Mouse (Mus musculus) lung, postnatal 14 days (tissue): Measurements from ENCODE around the gene Sult4a1.
"Not testable (repeated sequence)": the region's sequence is repeated elsewhere in the genome, so short reads cannot be mapped to it uniquely, and the experiment has no call there.

Experiments
- DNase-seq: peaks from one replicate; pipeline ENCODE4 v3.0.0; 2021

The Sult4a1 gene

DNA sequence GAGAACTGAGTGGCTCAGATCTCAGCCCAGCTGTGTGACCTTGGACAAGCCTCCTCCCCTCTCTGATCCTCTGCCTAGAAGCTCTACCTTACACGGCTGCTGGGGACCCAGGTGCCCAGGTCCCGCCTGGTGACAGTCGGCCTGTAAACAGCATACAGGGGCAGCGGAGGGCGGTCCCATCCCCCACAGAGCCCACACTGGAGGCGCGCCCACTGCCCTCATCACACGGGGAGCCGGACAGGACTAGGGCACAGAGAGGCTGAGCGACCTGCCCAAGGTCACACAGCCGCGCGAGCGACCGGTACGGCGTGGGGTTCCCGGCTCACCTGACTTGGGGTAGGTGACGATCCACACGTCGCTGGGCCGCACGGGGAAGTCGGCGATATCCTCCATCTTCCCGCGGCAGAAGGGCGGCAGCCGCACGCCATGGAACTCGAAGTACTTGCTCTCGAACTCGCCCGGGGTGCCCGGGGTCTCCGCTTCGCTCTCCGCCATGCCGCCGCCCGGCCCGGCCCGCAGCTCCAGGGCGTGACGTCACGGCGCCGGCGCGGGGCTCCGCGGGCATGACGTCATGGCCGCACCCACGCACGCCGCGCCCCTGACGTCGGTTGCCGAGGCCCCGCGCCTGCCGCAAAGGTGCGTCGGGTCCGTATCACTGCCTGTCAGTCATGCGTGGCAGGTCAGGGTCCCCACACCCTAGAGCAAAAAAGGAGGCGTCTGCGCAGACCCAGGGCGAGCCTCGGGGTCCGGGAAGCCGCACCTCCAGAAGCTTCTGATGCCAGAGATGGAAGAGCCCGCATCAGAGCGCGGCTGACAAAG is at the start of gene Sult4a1:
Gene Sult4a1 (minus strand): TSS at position 650 of the 819 bp plus-strand sequence.
- no peak for DNase-seq

DNA sequence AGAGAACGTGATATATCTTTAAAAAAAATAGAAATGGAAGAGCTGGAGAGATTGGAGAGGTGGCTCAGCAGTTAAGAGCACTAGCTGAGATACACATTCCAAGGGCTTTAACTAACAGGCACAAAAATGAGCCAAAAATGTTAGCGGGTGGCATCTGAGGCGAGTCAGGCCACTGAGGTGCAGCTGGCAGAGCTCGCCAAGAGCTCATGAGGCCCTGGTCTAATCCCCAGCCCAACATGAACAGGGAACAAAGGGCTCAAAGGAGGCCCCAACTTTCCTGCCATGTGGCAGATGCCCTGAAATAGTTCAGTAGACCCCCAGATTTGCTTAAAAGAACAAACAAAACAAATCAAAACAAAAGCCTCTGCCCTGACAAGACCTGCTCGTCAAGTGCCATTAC is 35.4 kb upstream of the Sult4a1 start:
- DNase-seq = no peak

- DNase-seq = no peak
Measured at GRCm38 (mm10) chr15:84140109-84140508, 34.6 kb upstream of the Sult4a1 start.

DNA sequence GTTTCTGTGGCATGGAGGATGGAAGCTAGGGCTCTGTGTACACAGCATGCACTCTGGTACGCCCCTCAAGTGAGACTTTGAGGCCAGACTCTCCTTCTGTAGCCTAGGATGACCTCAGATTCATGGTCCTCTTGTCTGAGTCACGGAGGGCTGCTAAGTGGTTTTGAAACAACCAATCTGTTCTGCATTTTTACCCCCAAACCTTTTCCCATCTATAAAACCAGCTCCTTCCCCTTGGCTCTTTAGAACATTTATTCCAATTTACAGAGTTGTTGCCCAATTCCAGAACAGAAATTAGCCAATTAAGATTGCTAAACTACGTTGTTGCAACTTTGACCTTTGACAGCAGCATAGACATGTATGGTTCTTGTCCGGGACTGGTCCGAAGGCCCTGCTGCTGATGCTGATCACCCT is 34.0 kb upstream of the Sult4a1 start:
- DNase-seq = peak; percentile 7

DNA sequence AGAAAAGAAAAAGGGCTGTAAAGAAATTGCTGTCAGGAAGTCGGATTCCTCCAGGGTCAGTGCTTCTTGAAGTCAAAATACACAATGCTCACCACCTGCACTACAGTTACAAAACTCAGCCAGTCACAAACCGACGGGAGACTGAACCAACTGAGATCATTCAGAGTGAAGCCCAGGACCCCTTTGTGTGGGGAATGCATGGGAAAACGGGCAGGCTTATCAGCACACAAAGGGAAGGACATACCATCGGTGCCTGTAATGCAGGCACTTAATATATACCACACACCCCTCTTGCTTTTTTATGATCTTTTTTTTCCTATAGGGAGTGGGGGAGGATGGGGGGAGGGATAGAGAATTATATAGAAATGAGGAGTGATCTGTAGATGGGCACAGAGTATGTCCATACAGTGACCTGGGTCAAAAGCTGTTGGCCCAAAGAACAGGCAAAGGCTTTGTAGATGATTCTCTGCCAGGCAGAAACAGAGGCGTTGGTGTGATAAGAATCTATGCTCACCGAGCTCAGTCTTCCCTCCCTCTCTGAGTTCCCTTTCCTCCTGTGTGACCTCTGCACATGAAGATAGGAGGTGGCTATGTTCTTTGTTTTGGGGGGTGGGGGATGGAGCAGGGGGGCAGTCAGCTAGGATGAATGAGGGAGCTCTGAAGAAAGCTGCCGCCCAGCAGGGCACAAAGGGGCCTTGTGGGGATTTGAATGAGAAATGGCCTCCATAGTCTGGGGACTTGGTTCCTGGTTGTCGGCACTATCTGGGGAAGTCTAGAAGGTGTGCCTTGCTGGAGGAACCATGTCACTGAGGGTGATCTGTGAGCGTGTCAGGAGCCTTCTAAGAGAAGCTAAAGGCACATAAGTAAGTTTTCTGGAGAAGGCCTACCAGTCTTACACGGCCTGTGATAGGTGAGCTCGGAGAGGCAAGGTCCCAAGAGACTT is 31.2 kb upstream of the Sult4a1 start:
- DNase-seq = no peak

DNA sequence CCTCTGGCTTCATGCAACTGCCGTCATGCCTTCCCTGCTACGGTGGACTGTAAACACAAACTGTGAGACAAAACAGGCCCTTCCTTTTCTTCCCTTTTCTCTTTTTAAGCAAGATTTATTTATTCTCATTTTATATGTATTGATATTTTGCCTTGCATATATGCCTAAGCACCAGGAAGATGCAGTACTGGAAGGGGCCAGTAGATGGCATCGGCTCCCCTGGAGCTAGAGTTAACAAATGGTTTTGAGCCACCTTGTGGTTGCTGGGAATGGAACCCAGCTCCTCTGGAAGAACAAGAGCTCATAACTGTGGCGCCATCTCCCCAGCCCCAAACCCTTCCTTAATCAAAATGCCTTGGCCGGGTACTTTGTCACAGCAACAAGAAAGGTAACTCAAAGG is 29.9 kb upstream of the Sult4a1 start:
- peak; percentile 37 for DNase-seq

GRCm38 (mm10) chr15:84133440-84133839 is 27.9 kb upstream of the Sult4a1 start:
- DNase-seq = no peak

DNA sequence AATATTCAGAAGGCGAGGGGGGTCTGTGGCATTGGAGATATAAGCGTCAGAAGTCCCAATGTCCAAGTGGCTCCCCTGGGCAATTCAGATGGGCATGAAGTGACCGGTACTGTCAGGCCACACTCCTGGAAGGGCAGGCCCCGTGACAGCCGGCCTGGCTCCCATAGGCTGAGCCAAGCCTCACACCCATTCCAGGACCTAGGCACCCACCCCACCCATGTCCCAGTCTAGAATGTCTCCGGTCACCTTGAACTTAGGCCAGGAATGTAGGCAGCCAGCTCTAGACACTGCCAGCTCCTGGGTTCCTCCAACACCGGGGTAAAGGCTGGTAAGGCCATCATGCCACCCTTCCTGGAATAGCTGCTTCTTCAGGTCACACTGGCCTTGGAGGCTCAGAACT is 26.4 kb upstream of the Sult4a1 start:
- no peak for DNase-seq

GRCm38 (mm10) chr15:84131096-84131786 is 25.7 kb upstream of the Sult4a1 start:
- peak; percentile 66 for DNase-seq

DNA sequence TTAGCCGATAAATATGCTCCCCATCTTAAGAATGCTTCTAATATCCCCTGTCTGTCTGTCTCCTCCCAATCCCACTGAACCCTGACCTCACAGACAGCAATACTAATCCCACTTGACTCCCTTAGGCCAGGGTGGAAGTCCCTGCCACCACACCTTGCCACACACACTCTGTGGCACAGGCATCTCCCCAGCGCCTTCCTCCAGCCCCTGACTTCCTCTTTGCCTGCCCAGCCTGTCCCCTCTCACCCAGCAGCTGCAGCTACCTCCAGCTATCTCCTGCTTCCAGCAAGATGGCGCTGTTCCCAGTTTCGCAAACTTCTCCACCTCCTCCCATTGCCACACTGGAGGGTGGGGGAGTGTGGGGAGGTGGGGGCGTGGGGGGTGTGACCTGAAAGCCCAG is 21.3 kb upstream of the Sult4a1 start:
- peak; percentile 12 for DNase-seq

- DNase-seq = no peak
Measured at GRCm38 (mm10) chr15:84126447-84126846, 20.9 kb upstream of the Sult4a1 start.

GRCm38 (mm10) chr15:84124086-84124485 is 18.5 kb upstream of the Sult4a1 start:
- DNase-seq = no peak

DNA sequence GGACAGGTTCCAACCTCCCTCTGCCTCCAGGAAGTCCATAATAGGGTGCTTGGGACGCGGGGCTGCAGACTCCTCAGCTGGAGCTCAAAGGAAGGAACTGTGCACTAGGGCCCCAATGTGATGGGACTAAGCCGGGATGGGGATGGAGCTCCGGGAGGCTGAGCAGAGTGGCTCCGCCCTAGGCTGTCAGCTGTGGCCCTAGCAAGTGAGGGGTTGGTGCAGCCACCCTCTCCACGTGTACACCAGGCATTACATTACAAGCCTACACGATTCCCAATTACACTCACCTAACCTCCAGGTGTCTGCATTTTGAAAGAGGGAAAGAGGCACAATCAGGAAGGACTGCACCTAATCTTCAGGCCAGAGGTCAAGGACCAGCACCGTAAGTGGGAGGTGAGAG is 17.5 kb upstream of the Sult4a1 start, which contains the start of gene Pnpla5:
Gene Pnpla5 (minus strand): TSS at position 101 of the 400 bp plus-strand sequence.
- no peak for DNase-seq

DNA sequence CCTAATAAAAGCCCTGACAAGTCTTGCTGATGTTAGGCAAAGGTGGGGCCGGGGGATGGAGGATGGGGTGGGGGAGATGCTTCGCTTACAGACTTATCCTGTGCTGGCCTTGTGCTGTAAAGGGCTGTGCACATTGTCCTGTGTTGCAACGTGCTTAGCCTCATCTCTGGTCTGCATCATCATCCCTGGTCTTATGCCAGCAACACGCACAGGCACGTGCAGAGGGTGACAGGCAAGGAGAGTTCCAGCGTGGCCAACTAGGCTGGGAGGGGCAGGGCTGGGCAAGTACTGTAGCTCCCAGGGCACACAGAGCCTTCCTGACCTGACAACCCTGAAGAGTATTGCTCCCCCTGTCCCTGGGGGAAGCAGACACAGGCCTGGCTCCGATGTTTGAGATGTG is 15.5 kb upstream of the Sult4a1 start:
- no peak for DNase-seq

DNA sequence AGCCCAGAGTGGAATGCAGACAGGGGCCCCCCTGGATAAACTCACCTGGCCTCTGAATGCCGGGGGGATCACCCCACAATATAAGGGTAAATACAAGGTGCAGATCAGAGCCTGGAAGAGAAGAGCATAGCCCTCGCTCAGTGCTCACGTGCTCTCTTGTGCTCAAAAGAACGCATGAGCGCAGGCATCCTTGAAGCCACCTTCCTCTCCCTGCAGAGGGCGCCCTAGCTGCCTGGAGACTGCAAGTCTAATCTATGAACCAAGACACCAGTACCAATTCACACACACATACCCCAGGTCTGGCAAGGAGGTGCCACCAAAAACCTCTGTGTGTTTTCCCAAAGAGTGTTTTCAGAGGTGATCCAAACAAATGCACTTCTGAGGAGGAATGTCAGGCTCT is 15.1 kb upstream of the Sult4a1 start:
- peak; percentile 23 for DNase-seq

GRCm38 (mm10) chr15:84116466-84116865 is 10.9 kb upstream of the Sult4a1 start:
- DNase-seq = no peak

DNA sequence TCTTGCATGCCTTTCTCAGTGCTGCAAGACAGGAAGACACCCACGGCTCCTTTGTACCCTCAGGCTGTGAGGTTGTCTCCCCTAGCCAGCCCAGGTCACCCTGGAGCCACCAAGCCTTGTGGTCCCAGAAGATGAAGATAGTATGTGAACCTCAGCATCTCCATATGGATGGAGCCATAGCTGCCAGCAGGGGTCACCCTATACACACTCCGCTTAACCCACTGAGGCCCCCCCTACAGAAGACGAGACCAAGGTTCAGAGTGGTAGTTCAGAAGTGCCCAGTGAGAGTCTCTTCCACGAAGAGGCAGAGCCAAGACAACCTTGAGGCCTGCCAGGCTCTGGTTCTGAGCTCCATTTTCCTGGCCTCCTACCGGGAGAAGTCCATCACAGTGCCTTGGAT is 10.2 kb upstream of the Sult4a1 start:
- DNase-seq = peak; percentile 8

DNA sequence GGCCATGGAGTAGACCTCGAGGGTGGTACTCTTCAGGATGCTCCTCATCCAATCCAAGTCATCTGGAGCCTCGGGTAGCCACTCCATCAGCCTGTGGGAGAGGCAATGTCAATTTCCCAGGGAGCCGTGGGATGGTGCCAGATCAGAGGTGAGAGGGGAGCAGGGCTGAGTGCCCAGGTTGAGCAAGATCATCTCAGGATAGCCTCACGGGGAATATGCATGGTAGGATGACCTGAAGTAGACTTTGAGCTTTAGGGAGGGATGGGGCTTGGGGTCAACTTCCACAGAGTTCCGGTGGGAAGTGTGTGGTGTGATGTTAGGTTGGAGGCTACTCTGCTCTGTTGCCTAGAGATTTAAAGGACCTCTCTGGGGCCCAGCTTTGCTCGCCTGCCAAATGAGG is 8.3 kb upstream of the Sult4a1 start:
- DNase-seq = no peak

GRCm38 (mm10) chr15:84108899-84109298 is 3.3 kb upstream of the Sult4a1 start:
- DNase-seq = peak; percentile 39

- no peak for DNase-seq
Measured at GRCm38 (mm10) chr15:84105924-84106500, 458 bp upstream of the Sult4a1 start.

GRCm38 (mm10) chr15:84104626-84105025 is 928 bp downstream of the Sult4a1 start:
- DNase-seq = no peak

DNA sequence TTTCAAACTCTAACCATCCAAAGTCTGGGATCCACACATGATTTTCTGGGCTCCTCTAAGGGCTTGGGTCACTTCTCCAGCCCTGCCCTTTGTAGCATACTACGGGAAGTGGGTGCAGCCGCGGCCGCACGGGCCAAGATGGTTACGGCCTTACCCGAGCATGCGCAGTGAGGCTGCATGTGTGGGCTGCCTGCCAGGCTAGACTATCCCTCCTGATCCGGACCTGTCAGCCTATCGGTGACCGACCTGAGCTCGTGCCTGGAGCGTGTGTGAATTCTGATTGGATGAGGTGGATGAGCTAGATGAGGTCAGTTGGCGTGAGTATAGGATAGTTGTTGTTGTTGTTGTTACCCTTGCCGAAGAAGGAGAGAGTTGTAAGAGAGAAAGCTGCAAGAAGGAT is 8.0 kb downstream of the Sult4a1 start:
- not testable (repeated sequence) for DNase-seq

GRCm38 (mm10) chr15:84096051-84096450 is 9.5 kb downstream of the Sult4a1 start:
- DNase-seq = peak; percentile 16
